Mouse (Mus musculus): ENCODE measurements around the gene Clmn. TPM values are rescaled to one million over a fixed set of nuclear protein-coding genes. Genes with fewer than 3 reads are reported as not detected.
"Not testable (repeated sequence)": the region's sequence is repeated elsewhere in the genome, so short reads cannot be mapped to it uniquely, and the experiment has no call there.

Clmn gene
- polyA plus RNA-seq, 1 experiment: 0.01 TPM

DNA sequence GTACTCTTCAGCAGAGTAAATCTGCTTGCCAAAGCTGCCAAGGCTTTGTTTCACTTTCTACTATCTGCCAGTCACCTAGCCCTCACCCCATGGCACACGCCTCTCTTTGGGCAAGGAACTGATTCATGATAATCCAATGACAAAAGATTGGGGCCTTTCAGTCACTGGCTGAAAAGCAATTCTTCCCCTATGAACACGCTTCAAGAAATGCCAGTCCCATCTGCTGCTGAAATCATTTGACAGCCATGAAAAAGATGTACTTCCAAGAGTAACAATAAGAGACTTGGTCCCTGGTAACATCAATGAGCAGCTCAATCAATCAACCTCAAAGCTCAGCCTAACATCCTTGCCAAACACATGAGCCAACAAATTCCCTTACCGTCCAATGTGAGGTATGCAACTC lies 128.9 kb downstream of the Clmn start:
- H3K9me3 ChIP-seq (ENCODE audit: control insufficient read depth, low read length): no peaks in the 10 kb centered on the region
- peaks cover 72% of the 10 kb centered on the region for H3K36me3 ChIP-seq (ENCODE audit: control insufficient read depth)
- no peaks in the 10 kb centered on the region for H3K27me3 ChIP-seq (ENCODE audit: control insufficient read depth)
- H3K4me1 ChIP-seq (ENCODE audit: control insufficient read depth): peaks cover 2% of the 10 kb centered on the region; the same call in 1 of the 2 replicates
- no peak for TF ChIP-seq GATA1 (IDR thresholded peaks at IDR 0.05; ENCODE audit: low read length)
- no peak for TF ChIP-seq TAL1 (IDR thresholded peaks at IDR 0.05; ENCODE audit: low read length)
- no peak overlapping the region for H3K4me3 ChIP-seq (replicated peaks)

DNA sequence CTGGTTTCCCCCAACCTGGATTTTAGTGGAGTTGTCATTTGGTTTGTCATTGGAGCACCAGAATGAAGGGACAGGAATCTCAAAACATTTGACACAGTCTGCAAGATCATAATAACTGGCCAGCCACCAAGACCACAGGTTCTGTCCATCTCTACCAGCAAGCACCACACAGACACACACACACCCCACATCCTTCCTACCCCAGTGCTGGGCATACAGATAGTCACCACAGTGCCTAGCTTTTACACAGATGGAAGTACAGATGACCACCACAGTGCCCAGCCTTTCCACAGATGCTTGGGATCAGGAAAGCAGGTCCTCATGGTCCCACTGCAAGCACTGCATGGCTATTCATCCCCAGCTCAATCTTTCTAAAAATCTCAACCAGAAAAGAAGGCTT lies 131.7 kb downstream of the Clmn start:
- Histone ChIP-seq H3K27me3 (ENCODE audit: control insufficient read depth) (no peaks in the 10 kb centered on the region), H3K4me3 (replicated peaks) (no peak overlapping the region), H3K36me3 (ENCODE audit: control insufficient read depth) (peaks cover 88% of the 10 kb centered on the region), H3K4me1 (ENCODE audit: control insufficient read depth) (no peaks in the 10 kb centered on the region), H3K9me3 (ENCODE audit: control insufficient read depth, low read length) (no peaks in the 10 kb centered on the region)
- TF ChIP-seq TAL1 (IDR thresholded peaks at IDR 0.05; ENCODE audit: low read length) (no peak), GATA1 (IDR thresholded peaks at IDR 0.05; ENCODE audit: low read length) (no peak)

DNA sequence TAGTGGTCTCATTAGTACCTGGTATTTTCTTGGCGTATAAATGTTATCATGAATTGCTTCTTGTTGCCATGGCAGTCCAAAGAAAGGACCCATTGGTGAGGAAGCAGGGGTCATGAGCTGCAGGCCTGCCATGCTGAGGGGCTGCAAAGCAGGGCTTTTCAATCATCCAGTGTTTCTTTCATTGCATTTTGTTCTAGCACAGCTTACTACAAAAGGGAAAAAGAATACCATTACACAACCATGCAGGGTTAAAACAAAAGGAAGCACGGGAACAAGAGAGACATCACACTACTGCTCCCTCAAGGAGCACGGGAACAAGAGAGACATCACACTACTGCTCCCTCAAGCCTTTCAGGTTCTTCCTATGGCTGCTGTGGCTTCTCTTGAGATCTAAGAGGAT lies 133.1 kb downstream of the Clmn start:
- Histone ChIP-seq H3K36me3 (ENCODE audit: control insufficient read depth) (peaks cover 94% of the 10 kb centered on the region), H3K4me1 (ENCODE audit: control insufficient read depth) (no peaks in the 10 kb centered on the region), H3K27me3 (ENCODE audit: control insufficient read depth) (no peaks in the 10 kb centered on the region), H3K4me3 (replicated peaks) (no peak overlapping the region), H3K9me3 (ENCODE audit: control insufficient read depth, low read length) (no peaks in the 10 kb centered on the region)
- no peak for TF ChIP-seq GATA1 (IDR thresholded peaks at IDR 0.05; ENCODE audit: low read length)
- no peak for TF ChIP-seq TAL1 (IDR thresholded peaks at IDR 0.05; ENCODE audit: low read length)

DNA sequence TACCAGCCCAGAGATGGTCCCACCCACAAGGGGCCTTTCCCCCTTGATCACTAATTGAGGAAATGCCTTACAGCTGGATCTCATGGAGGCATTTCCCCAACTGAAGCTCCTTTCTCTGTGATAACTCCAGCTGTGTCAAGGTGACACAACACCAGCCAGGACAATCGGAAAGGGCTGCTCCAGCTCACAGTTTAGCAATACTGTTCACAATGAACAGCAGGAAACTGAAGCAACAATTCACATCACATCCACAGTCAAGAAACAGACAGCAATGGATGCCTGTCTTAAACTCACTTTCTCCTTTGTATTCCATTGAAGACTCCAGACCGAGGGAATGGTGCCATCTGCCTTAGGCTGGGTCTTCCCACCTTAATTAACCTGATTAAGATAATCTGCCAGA lies 138.4 kb downstream of the Clmn start:
- H3K27me3 ChIP-seq (ENCODE audit: control insufficient read depth); H3K4me1 ChIP-seq (ENCODE audit: control insufficient read depth); H3K9me3 ChIP-seq (ENCODE audit: control insufficient read depth, low read length); H3K4me3 ChIP-seq (replicated peaks): not testable (repeated sequence)
- H3K36me3 ChIP-seq (ENCODE audit: control insufficient read depth): peaks cover 85% of the 10 kb centered on the region

DNA sequence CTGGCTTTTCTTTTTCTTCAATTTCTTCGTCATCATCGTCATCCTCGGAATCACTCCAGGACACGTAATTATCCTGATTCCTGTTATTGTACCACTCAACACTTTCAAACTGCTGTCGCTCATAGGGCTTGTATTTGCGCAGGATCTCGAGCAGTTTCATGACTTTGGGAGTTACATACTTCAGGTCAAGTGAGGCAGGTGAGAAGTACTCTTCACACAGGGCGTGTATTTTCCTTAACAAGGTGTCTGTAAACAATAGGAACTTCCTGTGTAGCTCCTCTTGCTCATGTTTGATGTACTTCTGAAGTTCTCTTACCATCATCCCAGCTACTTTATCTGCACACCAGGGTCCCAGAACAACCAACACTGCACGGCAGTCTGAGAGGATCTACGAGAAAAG lies 142.8 kb downstream of the Clmn start:
- Histone ChIP-seq H3K36me3 (ENCODE audit: control insufficient read depth) (peaks cover 82% of the 10 kb centered on the region), H3K9me3 (ENCODE audit: control insufficient read depth, low read length) (no peaks in the 10 kb centered on the region), H3K27me3 (ENCODE audit: control insufficient read depth) (no peaks in the 10 kb centered on the region), H3K4me1 (ENCODE audit: control insufficient read depth) (no peaks in the 10 kb centered on the region; the same call in 1 of the 2 replicates), H3K4me3 (replicated peaks) (no peak overlapping the region)
- TF ChIP-seq TAL1 (IDR thresholded peaks at IDR 0.05; ENCODE audit: low read length) (no peak), GATA1 (IDR thresholded peaks at IDR 0.05; ENCODE audit: low read length) (no peak)

DNA sequence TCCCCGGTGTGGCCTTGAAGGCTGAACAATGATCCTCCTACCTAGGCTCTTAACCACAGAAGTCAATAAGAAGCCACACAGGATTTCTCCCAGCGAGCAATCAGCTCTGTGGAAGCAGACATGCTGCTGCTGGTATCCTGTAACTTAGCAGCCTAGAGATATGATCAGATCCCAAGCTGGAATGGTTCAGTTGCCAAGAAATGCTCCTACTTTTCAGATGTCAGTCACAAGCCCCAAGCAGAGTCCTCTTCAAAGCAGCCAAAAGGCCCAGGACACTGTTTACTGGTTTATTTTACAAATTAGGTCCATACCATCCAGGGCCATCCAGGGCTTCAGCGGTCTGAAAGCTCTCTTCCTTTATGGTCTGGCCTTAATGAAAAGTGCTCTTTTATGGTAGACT lies 143.9 kb downstream of the Clmn start:
- Histone ChIP-seq H3K4me1 (ENCODE audit: control insufficient read depth) (no peaks in the 10 kb centered on the region; the same call in 1 of the 2 replicates), H3K9me3 (ENCODE audit: control insufficient read depth, low read length) (no peaks in the 10 kb centered on the region), H3K36me3 (ENCODE audit: control insufficient read depth) (peaks cover 83% of the 10 kb centered on the region), H3K4me3 (replicated peaks) (no peak overlapping the region), H3K27me3 (ENCODE audit: control insufficient read depth) (no peaks in the 10 kb centered on the region)
- TF ChIP-seq GATA1 (IDR thresholded peaks at IDR 0.05; ENCODE audit: low read length) (no peak), TAL1 (IDR thresholded peaks at IDR 0.05; ENCODE audit: low read length) (no peak)

DNA sequence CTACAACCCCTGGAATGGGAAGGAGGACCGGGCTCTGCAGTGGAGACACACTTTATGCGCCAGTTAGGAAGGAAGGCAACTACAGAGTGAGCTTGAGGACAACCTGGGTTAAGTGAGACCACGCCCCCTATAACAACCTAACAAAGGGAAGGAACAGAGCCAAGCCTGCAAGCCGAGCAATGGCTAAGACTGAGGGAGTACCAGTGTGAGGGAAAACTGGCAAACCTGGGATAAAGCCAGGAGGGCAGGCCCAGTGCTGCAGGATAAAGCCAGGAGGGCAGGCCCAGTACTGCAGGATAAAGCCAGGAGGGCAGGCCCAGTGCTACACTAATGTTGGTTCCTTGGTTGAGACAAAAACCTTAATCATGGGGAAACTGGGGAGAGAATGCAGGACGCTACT lies 145.9 kb downstream of the Clmn start:
- Histone ChIP-seq H3K36me3 (ENCODE audit: control insufficient read depth) (peaks cover 89% of the 10 kb centered on the region), H3K27me3 (ENCODE audit: control insufficient read depth) (no peaks in the 10 kb centered on the region), H3K9me3 (ENCODE audit: control insufficient read depth, low read length) (no peaks in the 10 kb centered on the region), H3K4me3 (replicated peaks) (no peak overlapping the region), H3K4me1 (ENCODE audit: control insufficient read depth) (no peaks in the 10 kb centered on the region; the same call in 1 of the 2 replicates)
- TF ChIP-seq TAL1 (IDR thresholded peaks at IDR 0.05; ENCODE audit: low read length) (no peak), GATA1 (IDR thresholded peaks at IDR 0.05; ENCODE audit: low read length) (no peak)

DNA sequence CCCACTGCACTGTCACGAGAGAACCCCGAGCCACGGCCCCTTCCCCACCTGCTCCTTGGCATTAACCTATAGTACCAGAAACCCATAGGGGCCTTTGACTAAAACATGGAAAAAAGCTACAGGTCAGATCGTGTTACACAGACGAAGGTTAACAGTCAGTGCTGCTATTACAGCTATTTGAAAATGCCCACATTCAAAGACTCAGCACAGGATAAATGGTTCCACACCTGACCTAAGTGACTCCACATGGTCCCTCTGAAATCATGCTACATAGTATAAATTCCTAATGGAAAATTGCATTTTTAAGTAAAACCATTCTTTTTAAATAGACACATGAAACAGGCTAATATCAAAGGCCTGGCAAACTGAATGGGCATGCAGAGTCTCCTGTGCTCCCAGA lies 148.5 kb downstream of the Clmn start:
- no peak overlapping the region for H3K4me3 ChIP-seq (replicated peaks)
- peaks cover 92% of the 10 kb centered on the region for H3K36me3 ChIP-seq (ENCODE audit: control insufficient read depth)
- no peaks in the 10 kb centered on the region; the same call in 1 of the 2 replicates for H3K4me1 ChIP-seq (ENCODE audit: control insufficient read depth)
- no peaks in the 10 kb centered on the region for H3K9me3 ChIP-seq (ENCODE audit: control insufficient read depth, low read length)
- no peak for TF ChIP-seq TAL1 (IDR thresholded peaks at IDR 0.05; ENCODE audit: low read length)
- no peaks in the 10 kb centered on the region for H3K27me3 ChIP-seq (ENCODE audit: control insufficient read depth)

DNA sequence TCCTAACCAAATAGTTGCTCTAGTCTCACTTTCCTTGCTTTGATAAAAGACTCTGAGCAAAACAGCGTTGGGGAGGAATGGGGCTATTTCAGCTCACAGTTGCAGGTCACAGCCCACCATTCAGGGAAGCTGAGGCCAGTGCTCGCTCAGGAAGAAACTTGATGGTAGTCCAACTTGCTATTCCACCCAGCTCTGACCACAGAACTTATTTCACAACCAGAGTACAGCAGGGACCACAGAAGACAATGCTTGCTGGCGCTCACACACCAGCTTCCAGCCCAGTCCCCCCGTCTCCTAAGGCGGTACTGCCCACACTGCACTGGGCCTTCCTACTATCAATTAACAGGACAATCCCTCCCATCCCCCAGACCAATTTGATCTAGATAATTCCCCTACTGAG lies 149.4 kb downstream of the Clmn start:
- H3K36me3 ChIP-seq (ENCODE audit: control insufficient read depth): peaks cover 93% of the 10 kb centered on the region

More for the DNA sequence above, 149.4 kb downstream of the Clmn start:
- Histone ChIP-seq H3K4me1 (ENCODE audit: control insufficient read depth) (no peaks in the 10 kb centered on the region; the same call in 1 of the 2 replicates), H3K4me3 (replicated peaks) (no peak overlapping the region), H3K27me3 (ENCODE audit: control insufficient read depth) (no peaks in the 10 kb centered on the region), H3K9me3 (ENCODE audit: control insufficient read depth, low read length) (no peaks in the 10 kb centered on the region)
- no peak for TF ChIP-seq GATA1 (IDR thresholded peaks at IDR 0.05; ENCODE audit: low read length)
- TF ChIP-seq TAL1 (IDR thresholded peaks at IDR 0.05; ENCODE audit: low read length): no peak

Other genes with a start within 250 kb of the Clmn start
- 0.42 and 0.71 TPM in 2 replicates for gene Dicer1, start 113.1 kb downstream of the Clmn start, polyA plus RNA-seq (2012)
- 1.2 and 1.3 TPM in 2 replicates for gene Syne3, start 144.7 kb upstream of the Clmn start, polyA plus RNA-seq (2012)
- 218 and 245 TPM in 2 replicates for gene Glrx5, start 167.6 kb upstream of the Clmn start, polyA plus RNA-seq (2012)